Mouse (Mus musculus) T-helper 1 cell (primary cell): ENCODE data around the gene Gm4907.
"Not testable (repeated sequence)": the region's sequence is repeated elsewhere in the genome, so short reads cannot be mapped to it uniquely, and the experiment has no call there.

ENCODE experiments used
- in situ Hi-C: fragments of 300-600 bp; cut with MboI, MseI; formaldehyde crosslinking; loops from one replicate; pipeline ENCODE4 v1.15.1; 2025; ENCODE audit warnings: high pct_unique_total_duplicates

Gm4907 gene

GRCm38 (mm10) chrX:23882253-23882652, at the start of gene Gm4907:
Gm4907 (plus strand) TSS chrX:23882553.
- in situ Hi-C loops: not testable (repeated sequence)

- in situ Hi-C loops: not testable (repeated sequence)
These were observed 48.6 kb upstream of the Gm4907 start for GRCm38 (mm10) chrX:23833784-23834183.

GRCm38 (mm10) chrX:23840921-23841320, 41.4 kb upstream of the Gm4907 start:
- in situ Hi-C loops: no loop called here

- in situ Hi-C loops: no loop called here
These were observed 71.8 kb downstream of the Gm4907 start for GRCm38 (mm10) chrX:23954161-23954560.
